Mouse (Mus musculus) lung, embryonic 16.5 days (tissue): ENCODE results near the gene Plekhg2. TPM values are rescaled to one million over a fixed set of nuclear protein-coding genes. Genes with fewer than 3 reads are reported as not detected.

ENCODE experiments used
- ATAC-seq: fragments of 200-750 bp; cut with Nextera tagmentation; 2 replicates; pipeline ENCODE4 v1.8.0; 2017; ENCODE audit warnings: low read depth, mild to moderate bottlenecking, moderate library complexity
- H3K27ac ChIP-seq: fragments of 300-500 bp; sonication (generic); 2 replicates; pipeline ENCODE4 v1.5.1; 2014; ENCODE audit warnings: mild to moderate bottlenecking, control low read depth, low read length
- H3K27me3 ChIP-seq: fragments of 300-500 bp; sonication (generic); 2 replicates; pipeline ENCODE4 v1.6.1; 2014; ENCODE audit warnings: low read depth, low read length, mixed read lengths; ENCODE audit not compliant: control insufficient read depth, insufficient read depth
- H3K36me3 ChIP-seq: fragments of 300-500 bp; sonication (generic); 2 replicates; pipeline ENCODE4 v1.6.1; 2014; ENCODE audit warnings: low read length; ENCODE audit not compliant: control insufficient read depth, insufficient read depth
- H3K4me1 ChIP-seq: fragments of 300-500 bp; sonication (generic); replicated peaks from 2 replicates; pipeline ENCODE4 v1.6.1; 2014; ENCODE audit warnings: low read length, mixed read lengths; ENCODE audit not compliant: control insufficient read depth, insufficient read depth
- H3K4me2 ChIP-seq: fragments of 300-500 bp; sonication (generic); 2 replicates; pipeline ENCODE4 v1.6.1; 2014; ENCODE audit warnings: low read depth, low read length, control low read depth
- H3K4me3 ChIP-seq: fragments of 300-500 bp; sonication (generic); 2 replicates; pipeline ENCODE4 v1.5.1; 2014; ENCODE audit warnings: mild to moderate bottlenecking, low read length, control low read depth
- H3K9ac ChIP-seq: fragments of 300-500 bp; sonication (generic); 2 replicates; pipeline ENCODE4 v1.6.1; 2014; ENCODE audit warnings: low read length, control low read depth
- H3K9me3 ChIP-seq: fragments of 300-500 bp; sonication (generic); 2 replicates; pipeline ENCODE4 v1.6.1; 2016; ENCODE audit warnings: low read length; ENCODE audit not compliant: control insufficient read depth
- WGBS: fragments of 180-500 bp; shearing (Covaris S2); extraction: QIAGEN DNeasy Blood & Tissue Kit; methylation state at CpG from one replicate; pipeline ENCODE4 v1.1.7; 2014; 5-methylcytosine and 5-hydroxymethylcytosine counted together
- polyA plus RNA-seq: library from polyadenylated mRNA; unstranded; fragments of >200 nt; fragmentation: Nextera tagmentation; extraction: Ambion mirVana; gene quantifications from 2 replicates; pipeline ENCODE4 v1.2.1, GENCODE M21; 2015

The Plekhg2 gene
- polyA plus RNA-seq, 1 experiment from 2014 or later = 69.0 TPM

DNA sequence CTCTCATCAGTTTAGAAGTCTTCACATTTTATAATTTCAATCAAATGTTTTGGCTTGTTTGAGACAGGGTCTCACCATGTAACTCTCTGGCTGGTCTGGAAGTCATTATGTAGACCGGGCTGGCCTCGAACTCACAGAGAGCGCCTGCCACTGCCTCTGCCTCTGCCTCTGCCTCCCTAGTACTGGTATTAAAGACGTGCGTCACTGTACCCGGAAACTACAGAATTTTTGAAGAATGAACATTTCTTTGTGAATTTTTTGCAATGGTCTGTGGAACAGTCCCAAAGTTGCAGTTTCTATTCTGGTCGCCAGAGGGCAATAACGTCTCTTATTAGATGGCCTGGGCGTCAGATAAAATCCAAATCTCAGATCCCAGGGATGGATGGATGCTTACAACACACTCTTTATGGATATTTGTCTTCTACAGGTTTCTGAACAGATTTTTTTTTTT lies 757 bp upstream of the Plekhg2 start:
- Histone ChIP-seq H3K9me3 (no peaks in the 10 kb centered on the region), H3K4me2 (peak overlapping the region; percentile 66), H3K9ac (peak overlapping the region; percentile 61), H3K36me3 (peaks cover 10% of the 10 kb centered on the region), H3K4me3 (peak overlapping the region; percentile 81), H3K27ac (peak overlapping the region; percentile 96), H3K27me3 (no peaks in the 10 kb centered on the region), H3K4me1 (peaks cover 33% of the 10 kb centered on the region)
- ATAC-seq = peak; percentile 1
- WGBS = 0% methylated on average over 9 of the region's 9 CpGs

DNA sequence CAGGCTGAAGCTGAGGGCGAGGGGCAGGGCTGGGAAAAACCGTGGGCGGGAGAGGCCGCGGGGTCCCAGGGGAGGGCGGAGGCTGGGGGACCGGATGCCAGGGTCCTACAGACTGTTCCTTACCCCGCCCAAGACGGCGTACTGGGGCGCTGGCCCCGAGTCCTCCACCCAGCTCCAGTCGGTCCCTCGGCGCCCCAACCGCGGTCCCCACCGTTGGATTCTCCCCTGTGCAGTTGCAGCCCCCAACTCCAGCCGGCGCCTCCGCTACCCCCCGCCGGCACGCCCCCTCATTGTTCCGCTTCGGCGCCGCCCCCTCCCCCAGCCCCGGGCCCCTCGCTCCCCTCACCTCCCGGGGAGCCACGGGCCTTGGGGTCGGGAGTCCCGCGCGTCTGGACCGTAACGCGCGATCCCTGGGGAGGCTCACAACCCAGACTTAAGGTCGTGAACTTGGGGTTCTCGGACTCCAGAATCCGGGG lies 847 bp downstream of the Plekhg2 start:
- WGBS = under 1% methylated on average over 38 of the region's 43 CpGs
- Histone ChIP-seq H3K9ac (peak overlapping the region; percentile 91), H3K27ac (peak overlapping the region; percentile 96), H3K9me3 (no peaks in the 10 kb centered on the region), H3K36me3 (peaks cover 24% of the 10 kb centered on the region), H3K4me1 (peaks cover 19% of the 10 kb centered on the region), H3K27me3 (no peaks in the 10 kb centered on the region), H3K4me2 (peak overlapping the region; percentile 91), H3K4me3 (peak overlapping the region; percentile 81)
- ATAC-seq = peak; percentile 8

DNA sequence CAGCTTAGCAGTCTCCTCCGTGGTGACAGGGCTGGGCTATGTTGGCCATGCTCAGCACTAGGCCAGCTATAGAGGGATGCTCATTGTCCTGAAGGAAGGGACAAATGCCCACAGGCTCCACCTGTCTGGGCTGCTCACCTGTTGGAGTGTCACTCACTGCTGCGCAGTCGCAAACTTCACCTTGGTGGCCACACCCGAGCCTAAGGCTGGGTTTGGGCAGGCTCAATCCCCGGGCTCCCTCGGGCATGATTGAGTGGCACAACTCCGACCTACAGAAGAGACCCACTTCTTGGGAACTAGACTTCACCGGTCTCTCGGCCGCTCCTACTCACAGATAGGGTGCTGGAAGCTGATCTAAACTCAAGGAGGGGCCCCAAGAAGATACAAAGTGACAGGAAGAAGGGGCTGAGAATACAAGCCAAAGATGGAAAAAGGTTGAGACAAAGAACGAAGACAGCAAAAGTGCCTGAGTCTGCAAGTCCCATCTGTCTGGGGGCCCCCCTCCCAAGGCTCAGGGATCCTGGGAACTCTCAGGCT lies 1.4 kb downstream of the Plekhg2 start:
- H3K4me1 ChIP-seq = peaks cover 18% of the 10 kb centered on the region

DNA sequence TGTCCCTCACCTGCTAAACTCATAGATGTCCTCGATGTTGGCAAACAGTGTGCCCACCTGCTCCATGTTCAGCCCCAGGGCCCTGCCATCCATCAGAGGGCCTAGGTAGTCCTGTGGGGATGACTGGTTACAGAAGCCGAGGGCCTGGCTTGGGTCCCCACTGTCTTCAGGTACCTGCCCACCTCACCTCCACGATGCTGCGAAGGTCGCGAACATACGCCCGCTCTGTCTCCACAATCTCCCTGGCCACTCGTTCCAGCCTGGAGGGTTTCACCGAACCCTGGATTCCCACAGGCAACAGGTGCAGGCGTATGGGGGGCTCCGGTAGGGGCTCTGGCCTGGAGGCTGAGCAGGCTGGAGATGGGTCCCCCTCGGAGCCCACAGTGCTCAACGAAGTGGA lies 2.3 kb downstream of the Plekhg2 start:
- Histone ChIP-seq H3K27me3 (no peaks in the 10 kb centered on the region), H3K36me3 (peaks cover 32% of the 10 kb centered on the region), H3K9ac (peak overlapping the region; percentile 91; the same call in 1 of the 2 replicates), H3K9me3 (no peaks in the 10 kb centered on the region), H3K27ac (no peak overlapping the region), H3K4me2 (peak overlapping the region; percentile 91), H3K4me1 (peaks cover 18% of the 10 kb centered on the region), H3K4me3 (peak overlapping the region; percentile 81)
- 88% methylated on average over 14 of the region's 14 CpGs for WGBS
- ATAC-seq = no peak

More for the DNA sequence above, 1.4 kb downstream of the Plekhg2 start:
- ATAC-seq = no peak
- Histone ChIP-seq H3K36me3 (peaks cover 26% of the 10 kb centered on the region), H3K27ac (peak overlapping the region; percentile 96), H3K9ac (peak overlapping the region; percentile 91), H3K27me3 (no peaks in the 10 kb centered on the region), H3K4me2 (peak overlapping the region; percentile 91), H3K4me3 (peak overlapping the region; percentile 81), H3K9me3 (no peaks in the 10 kb centered on the region)
- 3% methylated on average over 11 of the region's 11 CpGs for WGBS

- H3K9me3 ChIP-seq = no peaks in the 10 kb centered on the region
- H3K36me3 ChIP-seq = peaks cover 46% of the 10 kb centered on the region
- H3K27me3 ChIP-seq = no peaks in the 10 kb centered on the region
- peak overlapping the region; percentile 24; the same call in 1 of the 2 replicates for H3K9ac ChIP-seq
- peaks cover 16% of the 10 kb centered on the region for H3K4me1 ChIP-seq
- H3K27ac ChIP-seq = no peak overlapping the region
- no peak overlapping the region for H3K4me3 ChIP-seq
- WGBS = 91% methylated on average over 16 of the region's 16 CpGs
- no peak overlapping the region for H3K4me2 ChIP-seq
- ATAC-seq = no peak
These were observed 4.0 kb downstream of the Plekhg2 start for GRCm38 (mm10) chr7:28368276-28368920.

- H3K4me2 ChIP-seq = no peak overlapping the region
- no peaks in the 10 kb centered on the region for H3K27me3 ChIP-seq
- peak overlapping the region; percentile 24; the same call in 1 of the 2 replicates for H3K9ac ChIP-seq
- no peaks in the 10 kb centered on the region for H3K9me3 ChIP-seq
- 90% methylated on average over 16 of the region's 16 CpGs for WGBS
- H3K36me3 ChIP-seq = peaks cover 49% of the 10 kb centered on the region
- H3K4me1 ChIP-seq = peaks cover 16% of the 10 kb centered on the region
- H3K27ac ChIP-seq = no peak overlapping the region
- no peak overlapping the region for H3K4me3 ChIP-seq
- no peak for ATAC-seq
These were observed 4.6 kb downstream of the Plekhg2 start for GRCm38 (mm10) chr7:28367663-28368275.

DNA sequence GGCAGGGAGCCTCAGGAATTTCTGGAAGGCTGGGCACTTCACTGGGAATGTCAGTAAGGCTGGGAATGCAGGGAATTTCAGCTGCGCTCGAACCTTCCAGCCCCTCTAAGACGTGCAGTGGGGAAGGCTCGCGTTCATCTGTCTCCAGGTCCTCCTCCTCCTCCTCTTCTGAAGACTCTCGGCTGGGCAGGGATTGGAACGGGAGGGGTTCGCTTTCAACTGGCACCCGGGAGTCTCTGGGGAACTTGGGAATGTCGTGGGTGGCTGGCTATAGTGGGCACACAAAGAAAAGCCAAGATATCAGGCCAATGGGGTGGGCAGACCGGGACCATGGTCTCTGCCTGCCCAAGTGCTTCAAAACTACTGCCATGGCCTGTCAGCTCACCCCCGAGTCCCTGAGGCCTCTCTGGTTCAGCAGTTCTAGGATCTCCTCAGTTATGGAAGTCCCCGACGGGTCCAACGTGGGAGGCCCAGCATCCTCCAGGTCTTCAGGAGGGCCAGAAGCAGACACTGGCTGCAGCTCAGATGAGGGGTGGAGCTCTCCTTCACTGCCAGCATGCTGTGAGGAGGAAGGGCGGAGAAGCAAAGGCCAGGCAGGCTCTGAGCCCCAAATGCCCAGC lies 9.8 kb downstream of the Plekhg2 start:
- no peaks in the 10 kb centered on the region for H3K27me3 ChIP-seq
- peaks cover 70% of the 10 kb centered on the region for H3K36me3 ChIP-seq
- WGBS = 80% methylated on average over 16 of the region's 16 CpGs
- H3K4me3 ChIP-seq = no peak overlapping the region
- H3K27ac ChIP-seq = no peak overlapping the region
- no peaks in the 10 kb centered on the region for H3K9me3 ChIP-seq
- no peak overlapping the region for H3K9ac ChIP-seq
- peaks cover 15% of the 10 kb centered on the region for H3K4me1 ChIP-seq
- H3K4me2 ChIP-seq = no peak overlapping the region
- no peak for ATAC-seq

DNA sequence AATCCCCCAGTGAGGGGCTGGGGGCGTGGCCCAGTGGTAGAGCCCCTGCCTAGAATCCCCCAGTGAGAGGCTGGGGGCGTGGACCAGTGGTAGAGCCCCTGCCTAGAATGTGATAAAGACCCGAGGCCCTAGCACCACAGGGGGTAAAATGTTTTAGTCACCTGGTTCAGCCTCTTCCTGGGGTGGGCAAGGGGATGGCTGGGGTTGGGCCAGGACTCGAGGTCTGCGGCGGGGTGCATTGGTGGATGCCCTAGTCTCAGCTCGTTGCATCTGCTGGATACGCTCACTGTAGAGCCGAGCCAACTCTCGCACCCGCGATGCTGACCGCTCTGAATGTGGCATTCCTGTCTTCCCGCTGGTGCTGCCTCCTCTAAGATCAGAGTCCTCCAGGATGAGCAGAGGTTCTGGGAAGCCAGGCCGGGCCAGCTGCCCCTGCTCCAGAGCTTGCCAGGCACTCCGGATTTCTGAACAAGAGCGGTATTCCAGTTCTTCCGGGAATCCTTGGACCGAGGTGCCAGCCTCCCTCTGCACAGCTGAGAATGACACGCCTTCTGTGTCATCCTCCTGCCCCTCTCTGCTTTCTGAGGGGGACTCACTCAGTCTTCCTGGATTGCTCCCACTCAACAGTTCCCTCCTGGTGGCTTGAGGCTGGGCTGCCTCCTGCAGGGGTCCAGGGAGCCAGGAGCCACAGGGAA lies 10.6 kb downstream of the Plekhg2 start:
- Histone ChIP-seq H3K4me3 (no peak overlapping the region), H3K36me3 (peaks cover 63% of the 10 kb centered on the region), H3K9ac (no peak overlapping the region), H3K9me3 (no peaks in the 10 kb centered on the region), H3K27me3 (no peaks in the 10 kb centered on the region), H3K4me1 (peaks cover 23% of the 10 kb centered on the region), H3K4me2 (no peak overlapping the region), H3K27ac (no peak overlapping the region)
- ATAC-seq = no peak
- 96% methylated on average over 19 of the region's 20 CpGs for WGBS
